Mouse (Mus musculus) C2C12 (cell line): Measurements from ENCODE around the gene Nos1. TPM values are rescaled to one million over a fixed set of nuclear protein-coding genes. Genes with fewer than 3 reads are reported as not detected.

ENCODE experiments used
- H3K27me3 ChIP-seq: one replicate; pipeline ENCODE4 v1.6.1; 2011; ENCODE audit not compliant: control insufficient read depth, insufficient read depth, insufficient read length
- H3K36me3 ChIP-seq: one replicate; pipeline ENCODE4 v1.6.1; 2011; ENCODE audit not compliant: control insufficient read depth, insufficient read depth
- H3K4me3 ChIP-seq: one replicate; pipeline ENCODE4 v1.5.1; 2011; ENCODE audit warnings: mild to moderate bottlenecking, control low read depth; ENCODE audit not compliant: poor library complexity, insufficient read depth, severe bottlenecking
- H3K79me2 ChIP-seq: one replicate; pipeline ENCODE4 v1.6.1; 2011; ENCODE audit not compliant: control insufficient read depth, insufficient read depth
- H3K79me3 ChIP-seq: one replicate; pipeline ENCODE4 v1.6.1; 2011; ENCODE audit warnings: low read depth, control low read depth
- H3ac ChIP-seq: one replicate; pipeline ENCODE3; 2011; ENCODE audit warnings: low read depth; ENCODE audit not compliant: control insufficient read depth, insufficient read length
- CEBPB ChIP-seq: IDR thresholded peaks from one replicate; pipeline ENCODE4 v1.6.1; 2011; ENCODE audit warnings: low read depth, mild to moderate bottlenecking, control low read depth, moderate library complexity
- CTCF ChIP-seq: IDR thresholded peaks from one replicate; pipeline ENCODE4 v1.5.1; 2011; ENCODE audit not compliant: control insufficient read depth, insufficient read depth, insufficient read length
- FOSL1 ChIP-seq: IDR thresholded peaks from one replicate; pipeline ENCODE4 v1.8.0; 2011; ENCODE audit warnings: mild to moderate bottlenecking, low read length; ENCODE audit not compliant: poor library complexity, insufficient read depth, severe bottlenecking
- MAX ChIP-seq: IDR thresholded peaks from one replicate; pipeline ENCODE4 v1.6.1; 2011; ENCODE audit warnings: mild to moderate bottlenecking, control low read depth
- MYOD1 ChIP-seq: IDR thresholded peaks from one replicate; pipeline ENCODE4 v1.6.1; 2011; ENCODE audit warnings: low read depth; ENCODE audit not compliant: control insufficient read depth, insufficient read length
- MYOG ChIP-seq: IDR thresholded peaks from one replicate; pipeline ENCODE4 v1.6.1; 2011; ENCODE audit not compliant: control insufficient read depth, insufficient read length; ENCODE audit errors: extremely low read depth
- USF1 ChIP-seq: IDR thresholded peaks from one replicate; pipeline ENCODE4 v1.6.1; 2011; ENCODE audit warnings: low read depth, mild to moderate bottlenecking, control low read depth, moderate library complexity
- polyA plus RNA-seq: library from polyadenylated mRNA; unstranded; fragments of >200 nt; fragmentation: generic; extraction: Trizol; gene quantifications from one replicate; pipeline ENCODE4 v1.2.1, GENCODE M21; 2012; ENCODE audit warnings: missing spikeins

Nos1 gene
- polyA plus RNA-seq, 1 experiment, result 0.19 TPM

DNA sequence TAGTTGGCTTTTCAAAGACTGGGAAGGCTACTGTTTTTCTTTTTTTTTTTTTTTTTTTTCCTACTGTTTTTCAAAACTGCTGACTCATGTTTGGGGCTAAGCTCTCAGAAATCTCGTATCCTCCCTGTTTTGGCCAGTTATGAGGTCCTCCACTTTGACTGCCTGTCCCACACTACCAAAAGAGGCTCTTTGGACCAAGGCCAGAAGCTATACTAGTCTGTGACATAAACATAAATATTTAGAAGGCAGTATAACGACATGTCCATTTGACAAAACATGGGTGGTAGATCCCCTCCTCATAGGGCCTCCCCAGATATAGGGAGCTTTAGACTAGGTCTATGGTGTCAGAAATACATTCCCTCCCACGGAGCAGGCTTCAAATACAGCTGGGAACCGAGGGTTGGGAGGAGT lies 186.8 kb downstream of the Nos1 start:
- peaks cover 42% of the 10 kb centered on the region for H3K27me3 ChIP-seq
- no peaks in the 10 kb centered on the region for H3K79me3 ChIP-seq
- H3ac ChIP-seq, result no peak overlapping the region
- TF ChIP-seq CEBPB, result no peak
- no peak for TF ChIP-seq USF1
- no peak for TF ChIP-seq MYOD1
- TF ChIP-seq FOSL1, result no peak
- no peak for TF ChIP-seq MYOG
- no peak for TF ChIP-seq MAX
- TF ChIP-seq CTCF, result no peak
- H3K36me3 ChIP-seq, result no peaks in the 10 kb centered on the region
- no peaks in the 10 kb centered on the region for H3K79me2 ChIP-seq
- no peak overlapping the region for H3K4me3 ChIP-seq

DNA sequence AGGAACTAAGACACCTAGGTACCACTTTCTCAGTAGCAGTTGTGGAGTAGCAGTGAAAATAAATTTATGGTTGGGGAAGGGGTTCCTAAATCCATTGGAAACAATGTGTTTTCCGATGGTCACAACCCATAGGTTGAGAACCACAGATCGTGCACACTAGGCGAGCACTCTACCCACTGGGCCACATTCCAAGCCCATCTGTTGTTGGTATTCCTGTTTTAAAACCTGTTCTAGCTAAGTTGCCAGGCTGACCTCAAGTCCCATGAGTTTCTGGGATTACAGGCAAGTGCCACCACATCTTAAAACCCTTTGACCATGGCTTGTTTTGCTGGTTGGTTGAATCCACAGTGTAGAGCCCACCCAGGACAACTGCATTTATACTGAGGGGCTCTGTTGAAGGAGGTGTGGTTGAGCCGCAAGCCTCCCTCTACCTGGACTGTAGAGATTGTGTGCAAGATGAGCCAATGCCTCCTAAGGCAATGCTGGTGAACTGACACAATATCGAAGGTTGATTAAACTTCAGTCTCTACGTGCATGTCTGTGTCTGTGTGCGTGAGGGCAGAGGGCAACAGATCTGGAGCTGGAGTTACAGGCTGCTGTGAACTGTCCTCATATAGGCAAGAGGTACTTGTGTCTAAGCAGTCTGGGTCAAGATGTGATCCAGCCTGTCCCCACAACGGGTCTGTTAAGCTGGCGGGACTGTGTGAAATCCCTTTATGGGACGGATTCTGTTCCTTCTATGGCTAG lies 189.0 kb downstream of the Nos1 start:
- no peaks in the 10 kb centered on the region for H3K36me3 ChIP-seq
- H3K27me3 ChIP-seq, result peaks cover 24% of the 10 kb centered on the region
- H3K79me3 ChIP-seq, result no peaks in the 10 kb centered on the region
- no peak overlapping the region for H3ac ChIP-seq
- H3K4me3 ChIP-seq, result no peak overlapping the region
- H3K79me2 ChIP-seq, result no peaks in the 10 kb centered on the region
- TF ChIP-seq CTCF (no peak), MAX (no peak), USF1 (no peak), MYOG (no peak), MYOD1 (no peak), CEBPB (no peak), FOSL1 (no peak)

DNA sequence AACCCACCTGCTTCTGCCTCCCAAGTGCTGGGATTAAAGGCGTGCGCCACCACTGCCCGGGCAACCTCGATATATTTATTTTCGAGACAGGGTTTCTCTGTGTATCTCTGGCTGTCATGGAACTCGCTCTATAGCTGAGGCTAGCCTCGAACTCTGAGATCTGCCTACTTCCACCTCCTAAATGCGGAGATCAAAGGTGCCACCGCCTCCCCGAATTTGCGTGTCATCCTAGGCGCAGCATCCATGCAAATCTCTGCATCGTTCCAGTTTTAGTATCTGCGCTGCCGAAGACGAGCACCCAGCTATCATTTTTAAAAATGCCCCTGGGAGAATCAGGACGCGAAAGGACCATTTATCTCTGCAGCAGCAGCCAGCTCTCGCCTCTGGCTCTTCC lies 195.4 kb downstream of the Nos1 start:
- H3K79me2 ChIP-seq, result no peaks in the 10 kb centered on the region
- peaks cover 15% of the 10 kb centered on the region for H3K27me3 ChIP-seq
- H3K4me3 ChIP-seq, result no peak overlapping the region
- no peaks in the 10 kb centered on the region for H3K36me3 ChIP-seq
- TF ChIP-seq MAX, result no peak
- no peak overlapping the region for H3ac ChIP-seq
- no peaks in the 10 kb centered on the region for H3K79me3 ChIP-seq

DNA sequence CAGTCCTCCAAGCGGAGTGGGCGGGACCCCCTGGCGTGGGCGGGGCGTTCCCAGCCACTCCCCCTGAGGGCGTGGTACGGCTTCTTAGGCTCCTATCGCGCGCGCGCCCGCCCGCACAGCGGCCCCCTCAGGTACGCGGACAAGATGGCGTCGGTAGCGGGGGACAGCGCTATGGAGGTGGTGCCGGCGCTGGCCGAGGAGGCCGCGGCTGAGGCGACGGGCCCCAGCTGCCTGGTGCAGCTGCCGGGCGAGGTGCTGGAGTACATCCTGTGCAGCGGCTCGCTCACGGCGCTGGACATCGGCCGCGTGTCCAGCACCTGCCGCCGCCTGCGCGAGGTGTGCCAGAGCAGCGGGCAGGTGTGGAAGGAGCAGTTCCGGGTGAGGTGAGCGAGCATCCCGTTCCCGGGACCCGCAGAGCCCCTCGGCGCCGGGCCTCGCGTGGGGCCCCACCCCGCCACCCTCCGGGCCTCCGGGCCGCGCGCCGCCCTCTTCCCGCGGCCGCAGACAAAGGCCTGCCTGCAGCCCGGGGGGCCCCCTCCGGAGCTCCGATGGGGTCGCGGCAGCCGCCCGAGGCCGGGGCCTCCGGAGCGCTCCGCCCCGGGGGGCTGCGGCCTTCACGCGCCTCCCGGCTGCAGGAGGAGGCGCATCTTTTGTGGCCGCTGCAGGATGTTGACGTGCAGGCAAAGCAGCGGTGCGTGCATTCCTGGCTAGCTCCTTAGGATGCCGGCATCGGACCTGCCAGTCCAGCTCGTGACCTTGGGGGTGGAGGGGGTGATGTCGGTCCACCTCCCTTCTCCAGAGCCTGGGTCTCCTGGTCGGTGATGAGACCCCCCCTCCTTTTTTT lies 196.0 kb downstream of the Nos1 start, which contains the start of gene Fbxo21:
Gene Fbxo21, plus strand, starts transcription at position 74 of the 844 bp plus-strand sequence.
- Histone ChIP-seq H3K27me3 (peaks cover 8% of the 10 kb centered on the region), H3K79me3 (no peaks in the 10 kb centered on the region), H3K79me2 (no peaks in the 10 kb centered on the region), H3K36me3 (no peaks in the 10 kb centered on the region), H3K4me3 (peak within 1 kb of the TSS; percentile 75), H3ac (peak within 1 kb of the TSS; percentile 98)
- TF ChIP-seq MAX (peak; percentile 21), CTCF (no peak)

DNA sequence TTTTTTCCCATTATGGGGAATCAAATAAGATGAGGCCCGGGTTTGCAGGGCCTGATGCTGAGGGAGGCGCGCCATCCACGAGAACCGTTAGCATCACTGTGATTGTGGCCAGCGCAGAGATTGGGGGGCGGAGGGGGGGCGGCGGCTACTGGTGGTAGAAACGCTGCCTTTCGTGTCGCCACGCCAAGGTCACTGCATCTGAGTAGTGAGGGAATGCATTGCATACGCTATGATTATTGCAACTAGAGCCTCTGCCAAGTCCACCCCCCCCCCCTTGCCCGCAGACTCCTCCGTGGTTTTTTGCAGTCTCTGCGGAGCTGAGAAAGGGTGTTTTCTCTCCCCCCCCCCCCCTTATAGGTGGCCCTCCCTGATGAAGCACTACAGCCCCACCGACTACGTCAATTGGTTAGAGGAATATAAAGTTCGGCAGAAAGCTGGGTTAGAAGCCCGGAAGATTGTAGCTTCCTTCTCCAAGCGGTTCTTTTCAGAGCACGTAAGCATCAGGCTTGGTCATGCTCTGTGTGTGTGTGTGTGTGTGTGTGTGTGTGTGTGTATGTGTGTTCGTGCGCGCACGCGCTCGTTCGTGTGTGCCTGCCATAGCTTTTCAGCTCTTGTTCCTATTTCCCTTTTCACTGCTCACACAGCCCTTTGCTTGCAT lies 196.8 kb downstream of the Nos1 start:
- Histone ChIP-seq H3K79me2 (no peaks in the 10 kb centered on the region), H3K27me3 (peaks cover 4% of the 10 kb centered on the region), H3K36me3 (no peaks in the 10 kb centered on the region), H3K4me3 (peak overlapping the region; percentile 75), H3K79me3 (no peaks in the 10 kb centered on the region), H3ac (peak overlapping the region; percentile 45)
- TF ChIP-seq FOSL1, result no peak
- TF ChIP-seq CTCF, result no peak
- no peak for TF ChIP-seq MYOG
- no peak for TF ChIP-seq MYOD1
- no peak for TF ChIP-seq MAX
- no peak for TF ChIP-seq CEBPB
- TF ChIP-seq USF1, result no peak
